In the genomic region with DNA sequence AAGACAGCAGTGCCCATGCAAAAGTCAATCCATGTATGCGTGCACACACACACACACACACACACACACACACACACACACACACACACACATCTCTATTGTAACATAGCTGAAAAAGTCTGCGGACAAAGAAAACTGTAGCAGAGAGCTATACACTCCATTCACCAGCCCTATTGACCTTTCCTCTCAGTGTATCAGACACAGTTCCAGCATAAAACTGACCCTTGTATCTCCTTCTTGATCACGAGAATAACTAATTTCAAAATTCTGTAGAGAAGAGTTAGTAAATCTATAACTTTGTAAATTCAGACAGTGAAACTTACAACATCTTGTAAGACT, we compare ENCODE assay signal across 10 mouse cellular contexts.
"Had no signal": no experiment of that assay in that cellular context is flagged by ENCODE, and none has a peak within 500 bp of the region (broad histone marks: within the 10 kb centered on the region; RNA-seq: fewer than 3 reads in every experiment).

No protein-coding gene starts in this region.

- H3K4me3 ChIP-seq: left cerebral cortex, adult 2 months; limb, embryonic 10.5 days; liver, embryonic 15.5 days had no signal

- H3K4me1 ChIP-seq: limb, embryonic 10.5 days; liver, embryonic 15.5 days had no signal

- H3K36me3 ChIP-seq: limb, embryonic 10.5 days; liver, embryonic 15.5 days had no signal

- DNase-seq: lung, postnatal 10 days; lung, postnatal 4 days; thymus, postnatal 4 days had no signal

- H3K27me3 ChIP-seq: liver, embryonic 15.5 days had no signal

- H3K9me3 ChIP-seq: limb, embryonic 10.5 days; liver, embryonic 15.5 days had no signal

- H3K9ac ChIP-seq: liver, embryonic 15.5 days; lung, embryonic 14.5 days had no signal

- H3K4me2 ChIP-seq: liver, embryonic 11.5 days; liver, embryonic 15.5 days; lung, embryonic 14.5 days; midbrain, embryonic 11.5 days had no signal

- H3K27ac ChIP-seq: left cerebral cortex, adult 2 months; limb, embryonic 10.5 days; liver, embryonic 15.5 days; stomach, postnatal 0 days had no signal
